Mouse (Mus musculus): ENCODE measurements around the gene Perp. TPM values are rescaled to one million over a fixed set of nuclear protein-coding genes. Genes with fewer than 3 reads are reported as not detected.

The Perp gene
- polyA plus RNA-seq (2012), result not detected in 2 replicates

GRCm38 (mm10) chr10:18844441-18845286 is at the start of gene Perp:
TSS of gene Perp (plus strand) at chr10:18845020.
- no peak for TF ChIP-seq GATA1 (IDR thresholded peaks at IDR 0.05; ENCODE audit: low read length)

- no peak for TF ChIP-seq GATA1 (IDR thresholded peaks at IDR 0.05; ENCODE audit: low read length)
Measured at GRCm38 (mm10) chr10:18811751-18812150, 33.1 kb upstream of the Perp start.

GRCm38 (mm10) chr10:18816560-18816959 is 28.3 kb upstream of the Perp start:
- no peak for TF ChIP-seq GATA1 (IDR thresholded peaks at IDR 0.05; ENCODE audit: low read length)

GRCm38 (mm10) chr10:18825143-18825542 is 19.7 kb upstream of the Perp start:
- no peak for TF ChIP-seq GATA1 (IDR thresholded peaks at IDR 0.05; ENCODE audit: low read length)

GRCm38 (mm10) chr10:18826107-18826506 is 18.7 kb upstream of the Perp start:
- no peak for TF ChIP-seq GATA1 (IDR thresholded peaks at IDR 0.05; ENCODE audit: low read length)

- no peak for TF ChIP-seq GATA1 (IDR thresholded peaks at IDR 0.05; ENCODE audit: low read length)
Measured at GRCm38 (mm10) chr10:18827936-18828335, 16.9 kb upstream of the Perp start.

GRCm38 (mm10) chr10:18830359-18830758 is 14.5 kb upstream of the Perp start:
- TF ChIP-seq GATA1 (IDR thresholded peaks at IDR 0.05; ENCODE audit: low read length), result no peak

GRCm38 (mm10) chr10:18831823-18832222 is 13.0 kb upstream of the Perp start:
- TF ChIP-seq GATA1 (IDR thresholded peaks at IDR 0.05; ENCODE audit: low read length), result no peak

GRCm38 (mm10) chr10:18834389-18834788 is 10.4 kb upstream of the Perp start:
- TF ChIP-seq GATA1 (IDR thresholded peaks at IDR 0.05; ENCODE audit: low read length), result no peak

GRCm38 (mm10) chr10:18835684-18836479 is 8.9 kb upstream of the Perp start:
- no peak for TF ChIP-seq GATA1 (IDR thresholded peaks at IDR 0.05; ENCODE audit: low read length)

GRCm38 (mm10) chr10:18839530-18839929 is 5.3 kb upstream of the Perp start:
- TF ChIP-seq GATA1 (IDR thresholded peaks at IDR 0.05; ENCODE audit: low read length), result no peak

GRCm38 (mm10) chr10:18840736-18841135 is 4.1 kb upstream of the Perp start:
- TF ChIP-seq GATA1 (IDR thresholded peaks at IDR 0.05; ENCODE audit: low read length), result no peak

GRCm38 (mm10) chr10:18845287-18845662 is 455 bp downstream of the Perp start:
- no peak for TF ChIP-seq GATA1 (IDR thresholded peaks at IDR 0.05; ENCODE audit: low read length)

- no peak for TF ChIP-seq GATA1 (IDR thresholded peaks at IDR 0.05; ENCODE audit: low read length)
Measured at GRCm38 (mm10) chr10:18845711-18846110, 891 bp downstream of the Perp start.

- no peak for TF ChIP-seq GATA1 (IDR thresholded peaks at IDR 0.05; ENCODE audit: low read length)
Measured at GRCm38 (mm10) chr10:18846474-18847264, 1.8 kb downstream of the Perp start.

GRCm38 (mm10) chr10:18850177-18850576 is 5.4 kb downstream of the Perp start:
- TF ChIP-seq GATA1 (IDR thresholded peaks at IDR 0.05; ENCODE audit: low read length), result no peak
